Mouse (Mus musculus): Measurements from ENCODE around the gene Tnfaip3. TPM values are rescaled to one million over a fixed set of nuclear protein-coding genes. Genes with fewer than 3 reads are reported as not detected.

The Tnfaip3 gene
- polyA plus RNA-seq, 1 experiment = 1.1 TPM

DNA sequence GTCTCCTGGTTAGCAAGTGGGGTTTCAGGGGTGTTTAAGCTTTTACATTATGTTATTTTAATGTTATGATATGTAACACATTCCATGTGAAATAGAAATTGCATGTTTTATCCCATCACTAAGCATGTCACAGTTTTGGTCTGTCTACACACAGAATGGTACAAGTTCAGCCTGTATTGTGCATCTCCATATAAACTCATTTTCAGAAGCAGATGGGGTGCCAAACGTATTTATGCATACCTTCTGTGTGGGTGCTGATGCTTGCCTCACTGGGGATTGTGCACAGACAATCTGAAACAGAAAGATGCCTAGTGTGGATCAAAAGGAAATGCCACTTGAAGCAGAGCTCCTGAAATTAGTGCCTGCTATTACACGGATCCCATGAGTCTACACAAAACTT is 15.2 kb upstream of the Tnfaip3 start:
- TF ChIP-seq GATA1 (IDR thresholded peaks at IDR 0.05; ENCODE audit: low read length) = no peak

DNA sequence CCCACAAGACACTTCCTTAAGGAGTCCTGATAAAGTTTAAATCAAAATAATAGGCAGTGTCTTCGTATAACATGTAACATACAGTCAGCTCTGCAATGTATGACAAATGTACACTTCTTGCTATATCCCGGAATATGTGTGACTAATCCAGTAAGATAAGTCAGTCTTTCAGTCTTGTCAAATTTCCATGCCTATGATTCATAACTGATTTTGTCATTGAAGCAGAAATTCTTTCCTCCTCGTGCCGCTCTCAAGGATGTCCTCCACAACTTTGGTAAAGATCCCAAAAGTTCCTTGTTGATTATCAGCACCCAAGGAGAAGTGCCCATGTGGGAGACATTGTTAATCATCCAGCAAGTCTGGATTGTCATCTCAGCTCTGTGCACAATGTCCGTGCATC is 11.3 kb upstream of the Tnfaip3 start:
- no peak for TF ChIP-seq GATA1 (IDR thresholded peaks at IDR 0.05; ENCODE audit: low read length)

DNA sequence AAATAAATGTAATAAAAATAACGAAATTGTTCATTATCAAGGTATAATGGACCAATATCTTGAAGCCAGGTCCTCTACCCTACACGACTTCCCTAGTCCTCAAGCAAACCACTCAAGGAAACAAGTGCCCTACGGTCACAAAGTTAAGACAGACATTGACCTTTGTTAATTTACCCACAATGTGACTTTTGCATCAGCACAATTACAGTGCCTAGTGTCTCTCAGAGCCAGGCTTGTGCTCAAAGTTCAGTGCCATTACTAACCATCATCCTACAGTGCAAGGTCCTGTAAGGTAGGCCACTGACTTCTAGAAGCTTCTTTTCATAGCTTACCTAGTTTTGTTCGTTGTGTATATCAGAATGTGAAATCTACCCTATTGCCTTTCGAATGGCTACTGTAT is 8.9 kb upstream of the Tnfaip3 start:
- TF ChIP-seq GATA1 (IDR thresholded peaks at IDR 0.05; ENCODE audit: low read length) = no peak

DNA sequence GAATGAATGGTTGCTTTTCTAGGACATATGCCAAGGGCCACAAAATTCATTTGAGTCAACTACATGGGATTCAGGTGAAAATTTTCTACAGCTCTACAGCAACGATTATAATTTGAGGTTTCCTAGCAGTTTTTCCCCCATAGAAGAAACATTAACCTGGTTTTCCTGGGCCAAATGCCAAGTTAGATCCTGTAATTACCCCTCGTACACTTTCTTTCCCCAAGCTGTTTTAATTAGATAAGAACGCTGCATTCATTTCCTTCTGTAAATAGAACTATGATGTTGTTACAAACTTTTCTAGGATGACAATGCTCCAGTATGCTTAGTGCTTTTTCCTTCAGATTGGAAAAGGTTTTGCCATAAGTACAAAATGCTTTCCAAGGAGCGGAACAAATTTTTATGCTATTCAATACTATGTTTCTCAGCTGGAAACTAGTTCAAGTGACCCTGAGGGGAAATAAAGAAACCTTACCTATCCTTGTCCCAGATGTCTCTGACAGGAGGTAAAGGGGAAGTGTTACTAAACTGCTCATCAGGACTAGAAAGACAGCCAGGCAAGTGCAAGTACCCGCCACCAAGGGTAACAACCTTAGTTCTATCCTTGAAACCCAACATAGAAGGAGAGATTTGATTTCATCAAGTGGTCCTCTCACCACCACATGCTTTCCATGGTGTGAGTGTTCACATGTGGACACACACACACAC is 8.3 kb upstream of the Tnfaip3 start:
- TF ChIP-seq GATA1 (IDR thresholded peaks at IDR 0.05; ENCODE audit: low read length) = no peak

DNA sequence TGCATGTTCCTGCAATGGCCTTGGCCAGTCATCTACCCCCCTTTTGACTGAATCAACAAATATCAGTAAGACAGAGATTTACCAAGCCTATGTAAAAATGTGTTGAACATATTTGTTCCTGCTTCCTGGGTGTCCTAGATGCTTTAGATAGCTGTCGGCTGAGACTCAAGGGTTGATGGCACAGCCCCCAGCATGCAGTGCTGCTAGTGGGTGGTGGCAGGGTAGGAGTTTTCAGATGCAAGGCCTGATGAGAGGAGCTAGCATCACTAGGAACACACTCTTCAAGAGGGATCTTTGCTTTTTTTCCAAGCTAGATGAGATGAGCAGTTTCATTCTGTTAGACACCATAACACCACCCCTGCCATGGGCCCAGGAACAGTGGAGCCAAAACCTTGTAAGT is 6.8 kb upstream of the Tnfaip3 start:
- TF ChIP-seq GATA1 (IDR thresholded peaks at IDR 0.05; ENCODE audit: low read length) = no peak

DNA sequence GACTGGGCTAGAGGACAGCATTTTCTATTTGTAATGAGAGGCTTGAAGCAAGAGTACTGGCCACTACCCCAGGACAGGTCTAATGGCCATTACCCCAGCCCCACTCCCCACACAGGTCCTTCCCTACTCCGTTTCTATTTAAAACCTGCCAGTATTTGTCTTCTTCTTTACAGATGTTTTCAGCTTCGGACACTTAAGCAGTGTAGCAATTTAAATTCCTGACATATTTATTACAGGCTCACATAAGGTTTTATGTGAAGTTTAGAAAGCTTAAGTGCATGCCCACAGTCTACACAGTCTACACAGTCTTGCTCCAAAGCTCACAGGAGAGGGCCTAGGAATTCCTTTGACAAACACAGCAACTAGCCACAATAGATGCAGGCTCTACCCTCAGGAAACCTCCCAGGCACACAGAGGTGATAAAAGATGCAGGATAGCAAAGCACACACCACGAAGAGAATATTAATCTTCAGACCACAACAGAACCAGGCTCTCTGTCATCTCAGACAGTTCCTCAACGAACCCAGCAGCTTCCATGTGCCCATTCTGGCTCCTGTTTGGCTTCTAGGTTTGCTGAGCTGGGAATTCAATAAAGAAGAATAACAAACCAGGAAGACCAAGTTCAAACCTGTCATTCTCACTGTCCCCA is 1.5 kb upstream of the Tnfaip3 start:
- TF ChIP-seq GATA1 (IDR thresholded peaks at IDR 0.05; ENCODE audit: low read length) = no peak

DNA sequence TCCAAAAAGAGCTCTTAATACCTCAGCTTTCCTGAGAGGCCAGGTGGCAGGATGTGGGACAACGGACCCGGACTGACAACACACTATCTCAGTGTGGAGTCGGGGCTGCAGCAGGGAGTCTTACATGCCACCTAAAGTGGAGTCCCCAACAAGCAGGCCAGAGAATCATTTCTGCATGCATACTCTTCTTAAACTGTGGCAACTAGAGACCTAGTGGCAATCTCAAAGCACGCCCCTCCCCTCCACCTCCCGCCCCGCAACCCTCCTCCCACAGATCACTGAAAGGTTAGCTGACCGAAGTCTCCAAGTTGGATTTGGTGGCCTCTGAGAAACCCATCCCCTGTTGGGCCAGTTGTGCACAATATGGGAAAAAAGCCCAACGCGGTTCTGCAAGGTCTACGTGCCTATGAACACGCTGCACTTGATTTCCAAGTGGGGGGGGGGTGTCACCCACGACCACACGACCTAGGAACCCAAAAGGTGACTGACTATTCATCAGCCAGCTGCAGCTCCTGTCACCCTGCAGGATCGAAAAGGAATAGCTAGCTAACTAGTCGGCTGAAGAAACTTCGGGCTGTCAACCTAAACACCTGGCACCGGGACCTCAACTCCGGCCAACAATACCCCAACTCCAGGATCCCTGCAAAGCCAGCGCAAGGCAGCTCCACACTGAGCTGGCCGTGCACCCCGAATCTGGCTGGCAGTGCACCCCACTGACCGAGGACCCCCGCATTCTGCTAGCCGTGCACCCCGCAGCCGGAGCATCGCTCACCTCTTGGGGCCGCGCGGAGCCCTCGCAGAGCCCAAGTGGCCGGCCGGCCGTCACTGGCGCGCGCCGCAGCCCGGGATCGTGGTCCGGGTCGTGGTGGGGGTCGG is 838 bp downstream of the Tnfaip3 start:
- TF ChIP-seq GATA1 (IDR thresholded peaks at IDR 0.05; ENCODE audit: low read length) = no peak

DNA sequence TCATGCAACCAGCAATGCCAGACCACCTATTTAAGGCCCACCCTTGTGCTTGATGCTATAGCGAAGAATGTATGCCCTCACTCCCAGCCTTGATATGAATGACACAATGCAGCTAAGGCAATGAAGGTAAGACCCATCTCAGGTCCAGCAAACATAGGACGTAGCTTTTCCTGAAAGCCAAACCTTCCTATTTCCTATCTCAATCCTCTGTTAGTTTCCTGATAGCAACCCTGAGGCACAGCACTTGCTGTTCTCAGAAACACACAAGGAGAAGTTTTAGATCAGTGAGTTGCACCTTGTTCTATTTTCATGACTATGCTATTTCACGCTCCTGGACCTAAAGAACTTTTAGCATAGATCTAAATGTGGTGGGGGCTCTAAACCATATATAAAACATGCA is 2.1 kb downstream of the Tnfaip3 start:
- no peak for TF ChIP-seq GATA1 (IDR thresholded peaks at IDR 0.05; ENCODE audit: low read length)

DNA sequence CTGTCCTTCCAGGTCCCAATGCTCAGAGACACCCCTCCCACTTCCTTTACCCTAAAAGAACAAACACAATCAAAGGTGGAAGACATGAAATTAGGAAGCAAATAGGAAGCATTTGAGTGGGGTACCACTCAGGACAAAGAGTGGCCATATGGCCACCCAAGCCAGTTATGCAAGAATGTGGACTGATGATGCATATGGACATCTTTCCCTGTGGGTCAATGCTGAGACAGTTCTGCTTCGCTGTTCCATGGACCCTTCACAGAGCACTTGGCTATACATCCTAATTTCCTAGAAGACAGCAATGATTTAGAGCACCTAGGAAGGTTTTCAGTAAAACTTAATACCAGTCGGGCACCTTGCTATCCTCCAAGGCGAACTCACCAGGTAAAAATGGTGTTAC is 2.8 kb downstream of the Tnfaip3 start:
- TF ChIP-seq GATA1 (IDR thresholded peaks at IDR 0.05; ENCODE audit: low read length) = no peak

DNA sequence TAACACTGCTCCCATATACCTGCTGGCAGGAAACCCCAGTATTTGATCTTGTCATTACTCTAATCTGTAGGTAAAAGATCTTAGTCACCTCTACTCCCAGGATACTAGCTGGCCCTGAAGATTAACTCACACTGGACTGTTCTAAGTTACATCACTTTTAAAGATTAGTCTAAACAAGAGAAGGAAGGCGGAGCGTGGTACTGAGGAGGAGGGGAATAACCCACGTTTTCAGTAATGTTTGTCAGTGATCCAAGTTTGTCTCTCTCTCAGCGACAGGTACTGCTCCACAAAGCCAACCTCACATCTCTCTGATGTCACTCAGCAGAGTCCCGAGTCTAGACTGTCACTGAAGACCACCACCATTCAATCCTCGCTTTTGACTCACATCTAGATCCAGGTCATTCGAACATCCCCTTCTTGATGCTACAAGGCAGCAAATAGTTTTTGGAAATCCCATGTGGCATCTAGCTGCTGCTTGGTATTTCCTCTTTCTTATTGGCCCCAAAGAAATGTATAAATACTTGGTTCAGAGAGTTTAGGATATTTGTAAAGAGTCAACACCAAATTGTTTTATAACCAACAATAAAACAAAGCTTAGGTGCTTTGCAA is 3.5 kb downstream of the Tnfaip3 start:
- TF ChIP-seq GATA1 (IDR thresholded peaks at IDR 0.05; ENCODE audit: low read length) = no peak

DNA sequence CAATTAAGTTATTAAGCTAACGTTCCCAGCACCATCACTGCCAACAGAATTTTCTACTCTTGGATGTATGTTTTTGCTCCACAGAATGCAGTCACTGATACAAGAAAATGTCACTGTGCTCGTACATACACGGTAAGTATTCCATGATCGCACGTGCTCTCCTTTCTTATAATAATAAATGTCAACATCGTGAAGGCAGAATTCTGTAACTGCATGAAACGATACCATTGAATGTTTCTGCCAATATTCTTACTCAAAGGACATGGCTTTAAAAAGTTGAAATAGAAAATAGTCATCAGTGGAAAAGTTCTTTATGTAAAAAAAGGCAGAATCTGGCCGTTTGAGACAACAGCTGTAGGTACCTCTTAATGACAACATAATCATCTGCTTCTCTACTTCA is 5.0 kb downstream of the Tnfaip3 start:
- TF ChIP-seq GATA1 (IDR thresholded peaks at IDR 0.05; ENCODE audit: low read length) = no peak

DNA sequence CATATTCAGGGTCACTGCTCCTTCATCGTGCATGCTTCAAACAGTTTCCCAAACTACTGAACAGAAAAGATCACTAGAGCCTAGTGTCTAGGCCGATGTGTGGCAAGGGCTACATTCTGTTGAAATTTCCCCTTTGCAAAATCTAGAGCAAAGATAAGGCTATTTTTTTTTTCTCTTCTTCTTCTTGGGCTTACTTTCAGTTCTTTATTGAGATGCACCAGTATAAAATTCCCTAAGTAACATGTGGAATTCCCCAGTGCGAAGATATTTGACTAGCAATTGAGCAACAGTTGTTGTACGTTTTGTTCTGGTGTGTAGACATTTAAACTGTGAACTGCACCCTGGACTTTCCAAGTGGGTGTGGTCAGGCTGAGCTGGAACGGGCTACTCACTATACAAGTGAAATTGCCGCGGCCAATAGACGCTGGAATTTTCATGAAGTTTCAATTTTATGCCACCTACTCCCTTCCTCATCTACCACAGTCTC is 6.2 kb downstream of the Tnfaip3 start:
- TF ChIP-seq GATA1 (IDR thresholded peaks at IDR 0.05; ENCODE audit: low read length) = no peak

DNA sequence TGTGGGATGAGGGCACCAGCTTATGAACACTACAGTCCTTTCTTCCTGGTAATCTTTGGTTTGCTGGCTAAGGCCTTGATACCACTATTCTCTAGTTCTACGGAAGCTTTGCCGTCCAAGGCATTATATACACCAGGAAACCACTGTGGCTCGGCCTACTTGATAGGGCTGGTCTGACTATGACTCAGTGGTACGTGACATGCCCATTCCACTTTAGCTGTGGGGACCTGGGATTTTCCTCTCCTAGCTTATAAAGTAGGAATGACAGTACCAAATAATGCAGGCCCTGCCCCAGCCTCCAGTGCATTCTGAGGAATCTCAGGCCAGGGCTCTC is 6.9 kb downstream of the Tnfaip3 start:
- TF ChIP-seq GATA1 (IDR thresholded peaks at IDR 0.05; ENCODE audit: low read length) = no peak

DNA sequence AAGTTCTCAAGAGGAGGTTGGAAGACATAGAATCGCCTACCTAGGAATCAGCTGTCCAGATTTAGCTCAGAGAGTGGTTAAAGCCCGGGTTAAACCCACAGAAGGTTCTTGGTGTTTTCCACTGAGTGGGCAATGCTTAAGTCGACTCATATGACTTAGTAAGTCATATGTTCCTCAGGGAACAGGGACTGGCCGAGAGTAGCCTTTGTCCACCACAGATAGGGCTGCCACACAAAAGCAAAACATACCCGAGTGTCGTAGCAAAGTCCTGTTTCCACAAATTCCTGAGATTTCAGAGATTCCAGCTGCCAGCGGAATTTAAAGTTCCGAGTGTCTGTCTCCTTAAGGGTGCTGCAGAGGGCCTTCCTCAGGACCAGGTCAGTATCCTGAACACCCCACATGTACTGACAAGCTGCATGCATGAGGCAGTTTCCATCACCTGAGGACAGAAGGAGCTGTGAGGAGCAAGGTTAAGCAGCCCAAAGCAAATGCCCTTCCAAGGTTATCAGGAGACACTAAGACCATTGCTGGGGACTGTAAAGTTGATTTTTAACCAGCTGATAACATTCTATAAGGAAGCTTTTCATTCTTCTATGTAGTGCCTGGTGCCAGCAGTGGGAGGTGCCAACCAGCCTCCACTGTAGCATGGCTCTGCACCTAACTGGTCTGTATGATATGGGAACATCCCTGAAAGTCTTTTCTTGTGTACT is 7.4 kb downstream of the Tnfaip3 start:
- TF ChIP-seq GATA1 (IDR thresholded peaks at IDR 0.05; ENCODE audit: low read length) = no peak

DNA sequence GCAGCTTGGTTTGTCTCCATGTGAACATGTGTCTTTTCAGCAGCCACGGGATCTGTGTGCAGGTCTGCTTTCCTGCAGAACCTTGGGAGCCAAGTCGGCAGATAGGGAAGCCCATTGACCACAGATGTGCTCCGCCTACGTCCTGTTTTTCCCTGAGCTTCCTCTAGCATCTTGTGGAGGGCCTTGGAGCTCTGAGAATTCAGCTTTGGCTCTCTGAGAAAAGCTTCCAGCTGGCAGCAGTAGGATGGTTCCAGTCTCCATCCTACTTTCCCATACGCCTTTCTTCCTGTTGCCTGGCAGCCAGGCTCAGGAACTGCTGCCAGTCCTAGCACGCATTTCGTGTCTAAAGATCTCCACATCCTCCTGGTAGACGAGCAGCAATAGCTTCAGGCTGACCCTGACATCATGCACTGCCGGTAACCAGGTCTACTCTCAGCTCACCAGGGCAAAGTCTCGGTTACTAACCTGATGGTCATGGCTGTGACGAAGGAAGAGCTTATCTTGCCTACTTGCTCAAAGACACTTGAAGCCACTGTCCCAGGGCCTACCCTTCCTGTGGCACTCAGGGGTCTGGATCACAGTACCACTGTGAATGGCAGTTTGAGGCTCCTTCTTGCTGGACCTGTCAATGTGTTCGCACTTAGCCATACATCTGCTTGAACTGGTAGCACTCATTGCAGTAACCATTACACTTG is 13.2 kb downstream of the Tnfaip3 start:
- TF ChIP-seq GATA1 (IDR thresholded peaks at IDR 0.05; ENCODE audit: low read length) = no peak

Data from G1E-ER4 (cell line).